Mouse (Mus musculus) embryonic fibroblast, embryonic 13.5 days (primary cell): ENCODE results near the gene Porcn.

ENCODE experiments used
- CTCF ChIP-seq: IDR thresholded peaks from 2 replicates; pipeline ENCODE4 v1.5.1; 2011; ENCODE audit warnings: mild to moderate bottlenecking, control low read depth, low read length, moderate library complexity, borderline replicate concordance; ENCODE audit not compliant: insufficient read depth
- POLR2A ChIP-seq: IDR thresholded peaks from 2 replicates; pipeline ENCODE4 v1.6.1; 2011; ENCODE audit warnings: low read depth, mild to moderate bottlenecking, control low read depth, low read length, moderate library complexity

- TF ChIP-seq POLR2A = no peak
- no peak for TF ChIP-seq CTCF
These were observed 30.4 kb upstream of the Porcn start for GRCm38 (mm10) chrX:8236704-8237103.
